Mouse (Mus musculus) stomach, embryonic 14.5 days (tissue): Measurements from ENCODE around the gene Gtdc1. TPM values are rescaled to one million over a fixed set of nuclear protein-coding genes. Genes with fewer than 3 reads are reported as not detected.

Experiments
- ATAC-seq: fragments of 200-750 bp; cut with Nextera tagmentation; 2 replicates; pipeline ENCODE4 v1.8.0; 2017; ENCODE audit warnings: low read depth, moderate TSS enrichment; ENCODE audit not compliant: insufficient number of reproducible peaks, insufficient read depth, low FRiP score
- H3K27ac ChIP-seq: fragments of 300-500 bp; sonication (generic); 2 replicates; pipeline ENCODE4 v1.5.1; 2014; ENCODE audit warnings: mild to moderate bottlenecking, low read length, moderate library complexity, mixed read lengths
- H3K27me3 ChIP-seq: fragments of 300-500 bp; sonication (generic); 2 replicates; pipeline ENCODE4 v1.6.1; 2014; ENCODE audit warnings: low read length, control low read depth, mixed read lengths; ENCODE audit not compliant: control insufficient read depth, insufficient read depth
- H3K36me3 ChIP-seq: fragments of 300-500 bp; sonication (generic); 2 replicates; pipeline ENCODE4 v1.6.1; 2014; ENCODE audit warnings: mild to moderate bottlenecking, control low read depth, low read length, moderate library complexity, mixed read lengths; ENCODE audit not compliant: control insufficient read depth, insufficient read depth
- H3K4me1 ChIP-seq: fragments of 300-500 bp; sonication (generic); 2 replicates; pipeline ENCODE4 v1.6.1; 2014; ENCODE audit warnings: low read length, control low read depth, mixed read lengths; ENCODE audit not compliant: control insufficient read depth, insufficient read depth
- H3K4me2 ChIP-seq: fragments of 300-500 bp; sonication (generic); replicated peaks from 2 replicates; pipeline ENCODE4 v1.6.1; 2014; ENCODE audit warnings: low read depth, low read length, control low read depth
- H3K4me3 ChIP-seq: fragments of 300-500 bp; sonication (generic); 2 replicates; pipeline ENCODE4 v1.5.1; 2014; ENCODE audit warnings: low read depth, low read length, control low read depth
- H3K9ac ChIP-seq: fragments of 300-500 bp; sonication (generic); replicated peaks from 2 replicates; pipeline ENCODE4 v1.6.1; 2014; ENCODE audit warnings: low read depth, mild to moderate bottlenecking, control low read depth, low read length, moderate library complexity, mixed read lengths
- H3K9me3 ChIP-seq: fragments of 300-500 bp; sonication (generic); 2 replicates; pipeline ENCODE4 v1.6.1; 2016; ENCODE audit warnings: low read depth, low read length, control low read depth; ENCODE audit not compliant: control insufficient read depth
- WGBS: fragments of 180-500 bp; shearing (Covaris S2); extraction: QIAGEN DNeasy Blood & Tissue Kit; methylation state at CpG from one replicate; pipeline ENCODE4 v1.1.7; 2014; 5-methylcytosine and 5-hydroxymethylcytosine counted together
- polyA plus RNA-seq: library from polyadenylated mRNA; unstranded; fragments of >200 nt; fragmentation: Nextera tagmentation; extraction: Ambion mirVana; gene quantifications from 2 replicates; pipeline ENCODE4 v1.2.1, GENCODE M21; 2014

Gene Gtdc1
- polyA plus RNA-seq, 1 experiment from 2014 or later = 15.9 TPM

DNA sequence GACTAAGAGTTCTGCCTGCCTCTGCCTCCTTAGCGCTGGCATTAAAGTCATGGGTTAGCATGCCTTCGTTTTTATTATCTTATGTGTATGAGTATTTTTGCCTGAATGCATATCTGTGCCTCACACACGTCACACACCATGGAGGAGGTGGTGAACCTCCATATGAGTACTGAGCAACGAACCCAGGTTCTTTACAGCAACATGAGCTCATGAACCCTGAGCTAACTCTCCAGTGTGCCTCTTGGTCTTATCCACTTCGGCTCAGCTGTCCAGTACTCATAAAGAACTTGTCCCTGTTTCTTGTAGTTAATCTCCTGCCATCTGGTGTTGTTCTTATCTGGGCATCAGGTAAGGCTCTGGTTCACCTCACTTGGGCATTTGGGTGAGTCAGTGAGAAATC lies 35.2 kb upstream of the Gtdc1 start:
- no peak overlapping the region for H3K4me2 ChIP-seq
- 89% methylated on average over 5 of the region's 5 CpGs for WGBS

DNA sequence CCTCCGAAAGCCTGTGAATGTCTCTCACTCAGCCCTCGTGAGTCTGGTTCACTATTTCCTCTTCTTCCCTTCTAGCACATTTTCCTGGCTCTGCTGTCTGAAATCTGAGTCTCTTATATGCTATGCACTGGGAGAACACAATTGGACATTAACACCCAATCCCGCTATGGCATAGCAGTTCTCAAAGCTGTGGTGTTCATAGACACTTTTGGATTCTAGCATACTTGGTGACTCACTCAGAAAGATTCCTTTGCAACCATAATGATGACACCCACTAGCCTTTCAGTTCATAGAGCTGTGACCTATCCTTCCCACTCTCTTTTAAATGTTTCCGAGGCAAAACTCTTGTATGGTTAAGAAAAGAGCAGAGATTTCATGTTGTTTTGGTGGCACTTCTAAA lies 33.7 kb upstream of the Gtdc1 start:
- H3K4me2 ChIP-seq = no peak overlapping the region
- 91% methylated on average over 4 of the region's 4 CpGs for WGBS
- no peak for ATAC-seq
- H3K36me3 ChIP-seq = no peaks in the 10 kb centered on the region
- H3K4me1 ChIP-seq = no peaks in the 10 kb centered on the region
- no peaks in the 10 kb centered on the region for H3K9me3 ChIP-seq
- no peak overlapping the region for H3K4me3 ChIP-seq
- H3K9ac ChIP-seq = no peak overlapping the region
- H3K27me3 ChIP-seq = no peaks in the 10 kb centered on the region
- no peak overlapping the region for H3K27ac ChIP-seq

More for the DNA sequence above, 35.2 kb upstream of the Gtdc1 start:
- no peak for ATAC-seq
- Histone ChIP-seq H3K36me3 (no peaks in the 10 kb centered on the region), H3K9me3 (no peaks in the 10 kb centered on the region), H3K4me1 (no peaks in the 10 kb centered on the region), H3K9ac (no peak overlapping the region), H3K4me3 (no peak overlapping the region), H3K27ac (no peak overlapping the region), H3K27me3 (no peaks in the 10 kb centered on the region)

DNA sequence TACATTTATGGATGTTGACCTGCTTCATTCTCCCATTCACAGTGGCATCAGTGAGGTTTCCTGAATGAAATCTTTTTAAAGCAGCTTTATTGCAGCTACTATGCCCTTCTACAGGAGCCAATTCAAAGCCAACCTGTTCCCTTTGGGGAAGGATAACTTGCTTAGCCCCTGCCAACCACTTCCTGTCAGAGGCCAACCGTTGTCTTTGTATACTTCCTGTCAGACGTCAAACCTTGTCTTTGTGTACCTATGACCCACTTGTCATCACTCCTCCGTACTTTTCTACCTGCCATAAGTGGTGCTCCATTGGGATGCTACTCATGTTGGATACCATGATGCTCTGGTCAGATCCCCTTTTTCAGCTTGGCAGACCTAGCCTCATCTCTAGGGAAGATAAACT lies 33.1 kb upstream of the Gtdc1 start:
- Histone ChIP-seq H3K9me3 (no peaks in the 10 kb centered on the region), H3K4me1 (no peaks in the 10 kb centered on the region), H3K9ac (no peak overlapping the region), H3K36me3 (no peaks in the 10 kb centered on the region), H3K4me2 (no peak overlapping the region), H3K27ac (no peak overlapping the region), H3K27me3 (no peaks in the 10 kb centered on the region), H3K4me3 (no peak overlapping the region)
- ATAC-seq = no peak
- 81% methylated on average over 3 of the region's 3 CpGs for WGBS

DNA sequence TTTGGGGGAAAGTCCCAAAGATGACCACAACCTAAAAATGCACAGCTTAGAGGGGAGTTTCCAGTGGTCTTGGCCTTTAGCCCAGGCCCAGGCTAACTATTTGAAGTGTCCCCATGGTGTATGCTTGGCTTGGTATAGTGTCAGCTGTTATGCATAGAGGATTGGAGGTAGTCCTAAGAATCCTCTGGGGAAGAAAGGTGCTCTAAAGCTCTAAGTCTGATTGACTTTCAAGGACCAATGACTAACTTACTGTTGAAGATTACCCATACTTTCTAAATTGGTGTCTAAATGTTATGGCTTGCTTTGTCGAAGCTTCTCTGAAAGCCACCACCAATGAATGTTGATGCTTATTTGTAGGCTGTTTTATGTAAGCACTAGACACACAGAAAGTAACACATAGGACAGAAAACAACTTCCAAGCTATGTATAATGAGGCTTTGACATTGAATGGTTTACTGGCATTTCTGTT lies 29.9 kb upstream of the Gtdc1 start:
- no peaks in the 10 kb centered on the region for H3K27me3 ChIP-seq
- H3K4me1 ChIP-seq = no peaks in the 10 kb centered on the region
- no peaks in the 10 kb centered on the region for H3K9me3 ChIP-seq
- H3K4me3 ChIP-seq = no peak overlapping the region
- ATAC-seq = no peak
- H3K27ac ChIP-seq = peak overlapping the region; percentile 28; the same call in 1 of the 2 replicates
- no peaks in the 10 kb centered on the region for H3K36me3 ChIP-seq
- H3K9ac ChIP-seq = no peak overlapping the region
- H3K4me2 ChIP-seq = no peak overlapping the region
- WGBS = 82% methylated on average over 1 of the region's 1 CpGs

DNA sequence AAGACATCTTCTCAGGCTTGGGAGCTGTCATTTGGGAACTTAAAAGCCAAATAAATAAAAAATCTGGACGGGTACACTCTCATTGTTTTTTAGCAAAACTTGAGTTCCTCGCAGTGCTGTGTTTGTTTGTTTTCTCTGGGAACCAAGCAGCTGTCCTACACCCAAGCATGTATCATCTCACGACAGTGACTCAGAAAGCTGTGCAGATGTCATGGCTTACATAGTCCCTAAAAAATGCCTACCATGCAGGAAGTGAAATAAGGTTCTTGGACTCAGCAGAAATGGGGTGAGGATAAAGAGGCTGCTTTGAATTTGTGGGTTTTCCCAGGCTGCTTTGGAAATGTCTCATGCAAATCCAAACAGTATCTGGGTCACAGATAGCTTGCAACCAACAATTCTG lies 28.8 kb upstream of the Gtdc1 start:
- peak overlapping the region; percentile 53; the same call in 1 of the 2 replicates for H3K27ac ChIP-seq

DNA sequence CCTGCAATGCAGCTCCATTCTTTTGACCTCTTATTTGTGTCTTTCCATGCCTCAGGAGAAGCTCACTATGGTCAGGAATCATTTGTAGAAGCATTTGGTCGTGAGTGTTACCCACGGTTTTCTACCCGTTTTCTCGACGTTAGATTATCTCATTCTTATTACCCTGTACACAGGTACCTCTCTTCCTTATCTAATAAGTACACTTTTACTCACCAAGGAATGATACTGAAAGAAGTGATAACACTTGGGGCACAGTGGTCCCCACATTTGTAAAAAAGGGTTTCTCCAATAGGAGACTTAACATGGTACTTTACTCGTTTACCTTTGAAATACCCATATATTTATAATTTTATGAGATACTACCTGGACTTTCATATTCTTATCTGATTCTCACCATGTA lies 28.0 kb upstream of the Gtdc1 start:
- no peaks in the 10 kb centered on the region for H3K4me1 ChIP-seq
- no peak for ATAC-seq
- H3K36me3 ChIP-seq = no peaks in the 10 kb centered on the region
- no peaks in the 10 kb centered on the region for H3K27me3 ChIP-seq
- no peaks in the 10 kb centered on the region for H3K9me3 ChIP-seq
- no peak overlapping the region for H3K4me3 ChIP-seq
- H3K27ac ChIP-seq = peak overlapping the region; percentile 53; the same call in 1 of the 2 replicates
- WGBS = 82% methylated on average over 6 of the region's 6 CpGs
- no peak overlapping the region for H3K9ac ChIP-seq
- no peak overlapping the region for H3K4me2 ChIP-seq

More for the DNA sequence above, 28.8 kb upstream of the Gtdc1 start:
- H3K27me3 ChIP-seq = no peaks in the 10 kb centered on the region
- no peaks in the 10 kb centered on the region for H3K9me3 ChIP-seq
- H3K9ac ChIP-seq = no peak overlapping the region
- H3K4me2 ChIP-seq = no peak overlapping the region
- 33% methylated on average over 3 of the region's 3 CpGs for WGBS
- H3K4me3 ChIP-seq = no peak overlapping the region
- ATAC-seq = no peak
- H3K4me1 ChIP-seq = no peaks in the 10 kb centered on the region
- H3K36me3 ChIP-seq = no peaks in the 10 kb centered on the region

DNA sequence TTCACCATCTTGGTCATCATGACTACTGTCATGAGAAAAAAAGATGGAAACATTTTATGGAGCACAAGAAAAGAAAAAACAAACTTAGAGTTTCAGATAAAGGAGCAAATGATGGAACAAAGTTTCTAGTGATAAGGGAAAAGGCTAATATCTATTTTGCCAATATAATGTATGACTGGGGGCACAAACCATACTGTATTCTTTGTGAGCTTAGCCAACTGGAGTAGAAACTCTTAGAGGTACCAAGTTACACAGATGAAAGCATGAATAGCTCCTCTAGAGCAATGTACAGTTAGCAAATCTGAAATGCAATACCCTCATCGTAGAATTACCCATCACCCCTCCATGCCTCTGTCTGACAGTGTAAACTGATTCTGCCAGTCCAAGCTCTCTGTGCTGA lies 26.7 kb upstream of the Gtdc1 start:
- no peak overlapping the region for H3K4me3 ChIP-seq
- H3K4me2 ChIP-seq = no peak overlapping the region
- no peaks in the 10 kb centered on the region for H3K27me3 ChIP-seq
- 57% methylated on average over 1 of the region's 1 CpGs for WGBS
- no peak for ATAC-seq
- no peaks in the 10 kb centered on the region for H3K9me3 ChIP-seq
- H3K36me3 ChIP-seq = no peaks in the 10 kb centered on the region
- H3K27ac ChIP-seq = no peak overlapping the region
- H3K9ac ChIP-seq = no peak overlapping the region
- H3K4me1 ChIP-seq = no peaks in the 10 kb centered on the region

DNA sequence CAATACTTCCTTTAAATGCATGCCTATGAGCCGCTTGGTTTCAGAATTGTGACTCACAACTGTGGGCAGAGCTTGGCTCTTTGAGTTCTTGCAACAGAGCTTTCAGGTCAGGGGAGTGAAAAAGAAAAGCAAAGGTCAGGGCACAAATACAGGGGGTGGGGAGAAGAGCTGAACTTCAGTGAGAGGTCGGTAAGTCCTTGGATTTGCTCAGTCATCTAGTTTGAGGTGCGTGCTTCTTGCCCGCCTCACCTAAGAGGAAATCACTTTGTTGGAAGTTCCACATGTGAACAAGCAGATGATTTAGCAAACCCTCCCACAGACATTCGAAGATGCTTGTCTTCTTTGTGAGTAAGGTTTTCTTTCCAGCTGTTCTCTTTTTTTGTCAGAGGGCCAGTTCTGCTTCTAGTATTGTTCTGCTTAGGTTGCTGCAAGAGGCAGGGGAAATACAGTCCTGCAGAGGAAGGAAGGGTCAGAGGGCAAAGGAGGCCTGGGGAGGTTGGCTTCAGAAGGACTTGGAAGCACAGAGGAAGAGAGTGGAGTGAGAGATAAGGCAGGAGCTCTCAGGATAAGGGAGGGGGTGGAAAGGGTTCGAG lies 25.5 kb upstream of the Gtdc1 start:
- no peak overlapping the region for H3K9ac ChIP-seq
- ATAC-seq = no peak
- H3K9me3 ChIP-seq = no peaks in the 10 kb centered on the region
- no peak overlapping the region for H3K4me2 ChIP-seq
- H3K27ac ChIP-seq = no peak overlapping the region
- H3K36me3 ChIP-seq = no peaks in the 10 kb centered on the region
- no peak overlapping the region for H3K4me3 ChIP-seq
- H3K4me1 ChIP-seq = no peaks in the 10 kb centered on the region
- 53% methylated on average over 6 of the region's 6 CpGs for WGBS
- H3K27me3 ChIP-seq = no peaks in the 10 kb centered on the region

DNA sequence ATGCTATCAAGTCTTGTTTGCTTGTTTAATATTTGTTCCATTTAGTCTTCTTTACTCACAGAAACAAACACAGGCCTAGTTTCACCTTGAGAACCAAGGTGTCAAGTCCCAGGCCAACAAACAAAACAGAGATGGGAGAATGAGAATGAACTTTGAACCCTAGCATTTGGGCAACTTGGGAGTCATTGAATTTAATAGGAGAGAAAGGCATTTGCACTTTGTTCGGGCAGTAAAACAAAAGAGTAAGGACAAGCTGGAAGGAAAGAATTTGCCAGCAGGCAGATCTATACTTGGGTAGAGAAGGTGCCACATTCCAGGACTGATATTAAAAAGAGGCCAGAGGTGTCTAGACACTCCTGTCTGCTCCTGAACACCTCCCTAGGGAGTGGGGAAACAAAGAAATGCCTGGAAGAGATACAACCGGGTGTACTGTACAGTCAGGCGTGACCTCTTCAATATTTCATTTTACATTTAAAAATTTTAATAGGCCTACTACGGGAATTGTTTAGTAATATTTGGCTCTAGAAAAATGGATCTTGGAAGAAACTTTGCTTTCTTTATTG lies 24.3 kb upstream of the Gtdc1 start:
- H3K36me3 ChIP-seq = no peaks in the 10 kb centered on the region
- H3K4me3 ChIP-seq = no peak overlapping the region
- no peaks in the 10 kb centered on the region for H3K27me3 ChIP-seq
- H3K4me1 ChIP-seq = no peaks in the 10 kb centered on the region
- no peaks in the 10 kb centered on the region for H3K9me3 ChIP-seq
- no peak overlapping the region for H3K9ac ChIP-seq
- whole genome bisulfite sequencing = 71% methylated on average over 4 of the region's 4 CpGs
- no peak overlapping the region for H3K27ac ChIP-seq
- ATAC-seq = no peak
- H3K4me2 ChIP-seq = no peak overlapping the region
